Mouse (Mus musculus) erythroid progenitor cell, adult 5-6 weeks (primary cell): ENCODE data around the gene Dock6. TPM values are rescaled to one million over a fixed set of nuclear protein-coding genes. Genes with fewer than 3 reads are reported as not detected.
A peak's percentile ranks its signal among the peaks of the same experiment; 100 is the strongest.

Experiments
- ATAC-seq: replicated peaks from 2 replicates; pipeline ENCODE4 v1.8.0; 2016; ENCODE audit warnings: moderate number of reproducible peaks, mild to moderate bottlenecking, moderate TSS enrichment, inconsistent platforms; ENCODE audit not compliant: poor library complexity, low FRiP score, severe bottlenecking
- total RNA-seq, 2 experiments: library from RNA; stranded (forward) in 1 of 2; stranded (reverse) in 1 of 2; fragments of 150-400 nt in 1 of 2; fragments of 186-747, 209-891 nt in 1 of 2; gene quantifications; 2 replicates each; pipeline versions ENCODE4 v1.2.3 to v1.2.4; 2015 to 2017; ENCODE audit warnings: low replicate concordance in 2 of 2

The Dock6 gene
- total RNA-seq, 2 experiments from 2014 or later = 2.9 TPM; not detected in 1

DNA sequence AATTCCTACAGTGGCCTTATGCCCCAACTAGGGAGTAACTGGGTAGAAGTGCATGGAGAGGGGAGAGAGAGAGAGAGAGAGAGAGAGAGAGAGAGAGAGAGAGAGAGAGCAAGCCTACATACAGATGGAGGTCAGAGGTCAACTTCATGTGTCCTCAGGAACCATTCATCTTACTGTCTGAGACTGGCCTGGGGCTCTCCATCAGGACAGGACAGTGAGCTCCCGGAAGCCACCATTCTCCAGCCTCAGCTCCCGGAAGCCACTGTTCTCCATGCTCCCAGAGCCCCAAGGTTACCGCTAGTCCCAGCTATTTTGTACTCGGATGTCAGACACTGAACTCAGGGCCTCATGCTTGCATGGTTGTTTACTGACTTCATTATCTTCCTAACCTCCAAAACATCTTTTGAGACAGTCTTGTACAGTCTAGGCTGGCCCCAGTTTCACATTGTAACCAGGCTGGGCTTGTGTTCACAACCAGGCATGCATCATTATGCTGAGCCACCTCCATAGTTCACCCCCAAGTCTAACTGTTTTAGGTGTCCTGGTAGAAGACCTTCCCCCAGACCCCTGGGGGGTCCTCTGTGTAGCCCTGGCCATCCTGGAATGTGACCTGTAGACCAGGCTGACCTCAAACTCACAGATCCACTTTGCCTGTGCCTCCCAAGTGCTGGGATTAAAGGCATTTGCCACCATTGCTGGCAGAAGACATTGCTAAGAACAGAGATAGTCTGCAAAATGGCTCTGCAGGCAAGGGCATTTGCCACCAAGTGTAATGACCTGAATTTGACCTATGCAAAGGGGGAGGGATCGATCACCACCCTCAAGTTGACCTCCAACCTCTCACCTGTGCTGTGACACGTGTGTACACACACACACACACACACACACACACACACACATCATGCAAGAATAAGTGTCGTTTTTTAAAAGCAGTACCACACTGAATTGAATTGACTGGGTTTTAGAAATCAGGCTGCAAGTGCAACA lies 2.5 kb downstream of the Dock6 start:
- ATAC-seq = no peak

DNA sequence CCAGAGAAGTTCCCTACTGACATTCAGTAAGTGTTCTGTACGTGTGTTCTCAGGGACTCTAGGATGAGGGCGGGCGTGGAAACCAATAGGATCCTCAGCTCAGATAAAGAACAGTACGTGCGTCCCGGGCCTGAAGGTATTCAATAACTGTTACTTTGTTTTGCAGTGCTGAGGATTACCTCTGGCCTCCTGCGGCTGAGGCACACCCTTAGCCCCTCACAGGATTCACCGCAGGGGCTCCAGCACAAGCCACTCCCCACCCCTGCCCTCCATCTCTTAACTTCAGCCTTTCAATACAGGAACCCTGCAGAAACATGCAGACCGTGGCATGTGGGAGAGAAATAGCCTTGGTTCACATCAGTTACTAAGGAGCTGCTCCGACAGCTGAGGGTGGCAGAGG lies 4.5 kb downstream of the Dock6 start:
- no peak for ATAC-seq

DNA sequence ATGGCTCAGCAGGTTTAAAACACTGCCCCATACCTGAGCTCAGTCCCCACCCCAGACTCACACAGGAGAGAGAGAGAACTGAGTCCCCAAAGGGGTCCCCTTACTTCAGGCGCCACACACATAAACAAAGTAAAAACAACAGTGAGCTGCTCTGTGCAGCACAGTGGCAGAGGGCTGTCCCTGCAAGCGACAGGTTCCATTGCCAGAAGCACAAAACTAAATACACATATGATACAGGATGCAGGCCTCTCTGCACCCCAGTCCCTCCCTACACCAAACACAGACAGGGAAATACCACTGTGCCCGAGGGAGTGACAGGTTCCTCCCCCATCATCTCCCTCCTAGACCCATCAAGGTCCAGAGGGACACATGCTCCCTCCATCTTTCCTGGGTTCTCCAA lies 5.0 kb downstream of the Dock6 start:
- ATAC-seq = no peak

- no peak for ATAC-seq
Measured at GRCm38 (mm10) chr9:21846755-21847341, 5.6 kb downstream of the Dock6 start.

- ATAC-seq = no peak
Measured at GRCm38 (mm10) chr9:21845381-21846080, 6.9 kb downstream of the Dock6 start.

GRCm38 (mm10) chr9:21843086-21843485 lies 9.3 kb downstream of the Dock6 start:
- ATAC-seq = no peak

GRCm38 (mm10) chr9:21842391-21842790 lies 10.0 kb downstream of the Dock6 start:
- no peak for ATAC-seq

GRCm38 (mm10) chr9:21841340-21841739 lies 11.1 kb downstream of the Dock6 start:
- ATAC-seq = no peak

- ATAC-seq = 0 out of 2 replicates have a peak, but pooled peaks have one; percentile 35
Measured at GRCm38 (mm10) chr9:21840115-21840787, 12.2 kb downstream of the Dock6 start.

GRCm38 (mm10) chr9:21837690-21838089 lies 14.7 kb downstream of the Dock6 start:
- no peak for ATAC-seq

- ATAC-seq = no peak
Measured at GRCm38 (mm10) chr9:21835258-21835912, 17.1 kb downstream of the Dock6 start, which contains the start of gene Angptl8. Gene Angptl8 (plus strand): TSS chr9:21835510.

DNA sequence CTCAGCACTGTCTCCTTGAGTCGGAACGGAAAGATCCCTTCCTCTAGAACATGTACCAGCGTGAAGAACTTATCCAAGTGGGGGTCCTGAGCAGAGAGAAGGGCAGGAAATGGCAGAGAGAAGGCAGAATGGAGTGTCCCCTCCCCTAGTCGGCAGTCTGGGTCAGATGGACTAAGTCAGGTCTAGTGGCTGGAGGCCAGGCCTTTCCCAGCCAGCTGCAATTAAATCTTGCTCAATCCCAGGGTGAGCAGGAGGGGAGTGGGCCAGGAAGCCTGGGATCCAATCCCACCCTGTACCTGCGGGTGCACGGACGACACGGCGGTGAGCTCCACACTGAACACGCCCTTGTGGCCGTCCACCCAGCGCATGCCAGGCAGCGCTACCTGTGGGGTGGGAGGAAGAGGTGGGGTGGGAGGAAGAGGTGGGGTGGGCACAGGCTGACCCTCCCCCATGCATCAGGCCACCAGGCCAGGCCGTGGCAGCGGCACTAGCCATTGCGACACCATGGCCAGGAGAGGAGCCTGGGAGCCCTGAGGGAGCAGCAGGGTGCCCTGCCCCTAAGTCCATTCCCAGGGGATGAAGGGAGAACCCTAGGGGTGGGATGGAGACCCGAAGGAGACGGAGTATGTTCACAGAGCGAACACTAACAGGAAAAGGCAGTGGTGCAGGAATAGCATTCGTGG lies 20.7 kb downstream of the Dock6 start:
- ATAC-seq = no peak

DNA sequence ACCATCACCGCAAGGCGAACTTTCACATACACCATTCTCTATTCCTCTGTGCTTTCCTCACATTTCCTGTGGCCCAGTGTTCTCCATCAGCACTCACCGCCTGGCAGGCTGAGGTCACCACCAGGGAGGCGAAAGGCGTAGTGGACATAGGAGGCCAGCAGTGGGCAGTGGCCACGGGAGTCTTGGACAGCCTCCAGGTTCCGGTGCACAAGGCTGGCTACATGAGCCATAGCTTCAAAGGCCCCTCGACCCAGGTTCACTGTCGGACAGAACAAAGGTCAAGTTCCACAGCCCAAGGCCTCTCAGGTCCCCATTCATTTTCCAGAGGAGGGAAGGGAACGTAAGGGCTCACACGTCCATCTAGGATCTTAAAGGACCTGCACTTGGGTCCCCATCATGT lies 21.5 kb downstream of the Dock6 start:
- no peak for ATAC-seq

DNA sequence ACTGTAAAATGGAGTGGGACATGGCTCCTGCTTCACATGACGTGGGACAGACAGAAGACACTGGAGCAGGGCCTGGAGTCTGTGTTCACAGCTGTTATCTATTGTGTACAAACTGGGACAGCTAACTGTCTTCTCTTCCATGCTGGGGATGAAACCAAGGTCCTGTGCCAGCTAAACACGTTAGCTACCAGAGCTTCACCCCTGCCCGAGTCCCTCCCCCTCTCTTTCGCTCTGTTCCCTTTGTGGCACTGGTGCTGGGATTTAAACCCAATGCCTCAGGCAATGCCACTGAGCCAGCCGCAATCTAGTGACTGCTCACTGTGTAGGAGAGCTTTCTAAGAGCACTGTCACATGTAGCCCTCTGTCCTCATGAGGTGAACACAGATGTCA lies 22.0 kb downstream of the Dock6 start:
- no peak for ATAC-seq

GRCm38 (mm10) chr9:21829834-21830460 lies 22.5 kb downstream of the Dock6 start:
- ATAC-seq = no peak

- ATAC-seq = no peak
Measured at GRCm38 (mm10) chr9:21824366-21824765, 28.1 kb downstream of the Dock6 start.

- no peak for ATAC-seq
Measured at GRCm38 (mm10) chr9:21823957-21824356, 28.5 kb downstream of the Dock6 start.

GRCm38 (mm10) chr9:21822686-21823085 lies 29.7 kb downstream of the Dock6 start:
- no peak for ATAC-seq
